Mouse (Mus musculus): Measurements from ENCODE around the gene Grwd1.
"Not testable (repeated sequence)": the region's sequence is repeated elsewhere in the genome, so short reads cannot be mapped to it uniquely, and the experiment has no call there.

Gene Grwd1

GRCm38 (mm10) chr7:45830427-45831127 is at the start of gene Grwd1:
TSS of gene Grwd1 (minus strand) at chr7:45830944.
- DNase-seq (ENCODE audit: low read depth, low spot score): peak; percentile 94

GRCm38 (mm10) chr7:45880531-45880930 is 49.8 kb upstream of the Grwd1 start:
- no peak for DNase-seq (ENCODE audit: low read depth, low spot score)

- DNase-seq (ENCODE audit: low read depth, low spot score): not testable (repeated sequence)
Observed at GRCm38 (mm10) chr7:45878278-45878677, 47.5 kb upstream of the Grwd1 start, which contains the start of gene Grin2d. TSS of gene Grin2d (minus strand) at chr7:45878378.

- DNase-seq (ENCODE audit: low read depth, low spot score): no peak
Observed at GRCm38 (mm10) chr7:45876895-45877294, 46.2 kb upstream of the Grwd1 start.

- DNase-seq (ENCODE audit: low read depth, low spot score): peak; percentile 51
Observed at GRCm38 (mm10) chr7:45873061-45873947, 42.6 kb upstream of the Grwd1 start.

GRCm38 (mm10) chr7:45872624-45873023 is 41.9 kb upstream of the Grwd1 start, which contains the start of gene Kdelr1:
TSS of gene Kdelr1 (plus strand) at chr7:45872772.
- DNase-seq (ENCODE audit: low read depth, low spot score): peak; percentile 95

GRCm38 (mm10) chr7:45870282-45871058 is 39.7 kb upstream of the Grwd1 start:
- peak; percentile 11 for DNase-seq (ENCODE audit: low read depth, low spot score)

GRCm38 (mm10) chr7:45869787-45870186 is 39.0 kb upstream of the Grwd1 start:
- DNase-seq (ENCODE audit: low read depth, low spot score): no peak

GRCm38 (mm10) chr7:45869107-45869670 is 38.4 kb upstream of the Grwd1 start:
- no peak for DNase-seq (ENCODE audit: low read depth, low spot score)

GRCm38 (mm10) chr7:45867871-45868270 is 37.1 kb upstream of the Grwd1 start:
- no peak for DNase-seq (ENCODE audit: low read depth, low spot score)

- peak; percentile 94 for DNase-seq (ENCODE audit: low read depth, low spot score)
Observed at GRCm38 (mm10) chr7:45865925-45866910, 35.5 kb upstream of the Grwd1 start.

GRCm38 (mm10) chr7:45864435-45864834 is 33.7 kb upstream of the Grwd1 start:
- no peak for DNase-seq (ENCODE audit: low read depth, low spot score)

GRCm38 (mm10) chr7:45862804-45863203 is 32.1 kb upstream of the Grwd1 start:
- no peak for DNase-seq (ENCODE audit: low read depth, low spot score)

- no peak for DNase-seq (ENCODE audit: low read depth, low spot score)
Observed at GRCm38 (mm10) chr7:45859008-45859407, 28.3 kb upstream of the Grwd1 start.

- DNase-seq (ENCODE audit: low read depth, low spot score): no peak
Observed at GRCm38 (mm10) chr7:45856950-45857901, 26.5 kb upstream of the Grwd1 start.

- DNase-seq (ENCODE audit: low read depth, low spot score): no peak
Observed at GRCm38 (mm10) chr7:45853089-45853488, 22.3 kb upstream of the Grwd1 start.

- DNase-seq (ENCODE audit: low read depth, low spot score): no peak
Observed at GRCm38 (mm10) chr7:45850661-45851060, 19.9 kb upstream of the Grwd1 start.

- DNase-seq (ENCODE audit: low read depth, low spot score): no peak
Observed at GRCm38 (mm10) chr7:45848447-45849027, 17.8 kb upstream of the Grwd1 start.

Data from mesoderm, embryonic 11.5 days (tissue).